Mouse (Mus musculus) neural tube, embryonic 14.5 days (tissue): ENCODE measurements around the gene Cdk1. TPM values are rescaled to one million over a fixed set of nuclear protein-coding genes. Genes with fewer than 3 reads are reported as not detected.
A peak's percentile ranks its signal among the peaks of the same experiment; 100 is the strongest.

Experiments
- ATAC-seq: fragments of 200-750 bp; cut with Nextera tagmentation; 2 replicates; pipeline ENCODE4 v1.8.0; 2017; ENCODE audit warnings: low read depth, mild to moderate bottlenecking, moderate TSS enrichment, moderate library complexity
- H3K27ac ChIP-seq: fragments of 300-500 bp; sonication (generic); 2 replicates; pipeline ENCODE4 v1.5.1; 2014; ENCODE audit warnings: low read depth, mild to moderate bottlenecking, control low read depth, low read length, moderate library complexity, mixed read lengths
- H3K27me3 ChIP-seq: fragments of 300-500 bp; sonication (generic); 2 replicates; pipeline ENCODE4 v1.6.1; 2014; ENCODE audit warnings: low read length; ENCODE audit not compliant: control insufficient read depth, insufficient read depth
- H3K36me3 ChIP-seq: fragments of 300-500 bp; sonication (generic); 2 replicates; pipeline ENCODE4 v1.6.1; 2014; ENCODE audit warnings: low read length, mixed read lengths; ENCODE audit not compliant: control insufficient read depth, insufficient read depth
- H3K4me1 ChIP-seq: fragments of 300-500 bp; sonication (generic); 2 replicates; pipeline ENCODE4 v1.6.1; 2014; ENCODE audit warnings: low read length; ENCODE audit not compliant: control insufficient read depth, insufficient read depth
- H3K4me2 ChIP-seq: fragments of 300-500 bp; sonication (generic); 2 replicates; pipeline ENCODE4 v1.6.1; 2014; ENCODE audit warnings: mild to moderate bottlenecking, low read depth, low read length, control low read depth
- H3K4me3 ChIP-seq: fragments of 300-500 bp; sonication (generic); 2 replicates; pipeline ENCODE4 v1.5.1; 2014; ENCODE audit warnings: low read depth, low read length, control low read depth, mixed read lengths
- H3K9ac ChIP-seq: fragments of 300-500 bp; sonication (generic); replicated peaks from 2 replicates; pipeline ENCODE4 v1.6.1; 2014; ENCODE audit warnings: low read depth, mild to moderate bottlenecking, control low read depth, low read length, mixed read lengths
- H3K9me3 ChIP-seq: fragments of 300-500 bp; sonication (generic); 2 replicates; pipeline ENCODE4 v1.6.1; 2016; ENCODE audit warnings: low read length; ENCODE audit not compliant: control insufficient read depth
- WGBS: fragments of 180-500 bp; shearing (Covaris S2); extraction: QIAGEN DNeasy Blood & Tissue Kit; methylation state at CpG from one replicate; pipeline ENCODE4 v1.1.7; 2014; 5-methylcytosine and 5-hydroxymethylcytosine counted together
- polyA plus RNA-seq: library from polyadenylated mRNA; unstranded; fragments of >200 nt; fragmentation: Nextera tagmentation; extraction: Ambion mirVana; gene quantifications from 2 replicates; pipeline ENCODE4 v1.2.1, GENCODE M21; 2014

The Cdk1 gene
- 30.0 and 47.0 TPM in 2 replicates for polyA plus RNA-seq

GRCm38 (mm10) chr10:69352212-69353085 lies at the start of gene Cdk1:
Cdk1 (minus strand) TSS chr10:69352938.
- H3K27ac ChIP-seq = no peak within 1 kb of the TSS; the same call in 1 of the 2 replicates
- H3K36me3 ChIP-seq = no peaks in the 10 kb centered on the region
- H3K9ac ChIP-seq = peak within 1 kb of the TSS; percentile 44
- ATAC-seq = peak; percentile 98
- under 1% methylated on average over 49 of the region's 51 CpGs for WGBS
- no peaks in the 10 kb centered on the region for H3K9me3 ChIP-seq
- peaks cover 8% of the 10 kb centered on the region for H3K4me1 ChIP-seq
- peak within 1 kb of the TSS; percentile 48 for H3K4me3 ChIP-seq
- H3K27me3 ChIP-seq = no peaks in the 10 kb centered on the region
- H3K4me2 ChIP-seq = peak within 1 kb of the TSS; percentile 97

- 5% methylated on average over 17 of the region's 17 CpGs for WGBS
- Histone ChIP-seq H3K27ac (no peak overlapping the region), H3K27me3 (peaks cover 20% of the 10 kb centered on the region), H3K9ac (no peak overlapping the region), H3K36me3 (no peaks in the 10 kb centered on the region), H3K9me3 (no peaks in the 10 kb centered on the region), H3K4me2 (peak overlapping the region; percentile 100), H3K4me1 (peaks cover 25% of the 10 kb centered on the region), H3K4me3 (peak overlapping the region; percentile 61)
- ATAC-seq = no peak
Measured at GRCm38 (mm10) chr10:69399814-69400385, 47.2 kb upstream of the Cdk1 start.

GRCm38 (mm10) chr10:69398763-69399590 lies 46.2 kb upstream of the Cdk1 start, which contains the start of gene Ank3:
Ank3 (plus strand) TSS chr10:69398773.
- no peaks in the 10 kb centered on the region for H3K36me3 ChIP-seq
- WGBS = under 1% methylated on average over 69 of the region's 77 CpGs
- peak within 1 kb of the TSS; percentile 100 for H3K4me2 ChIP-seq
- peak; percentile 61; the same call in 1 of the 2 replicates for ATAC-seq
- H3K27ac ChIP-seq = no peak within 1 kb of the TSS
- peaks cover 20% of the 10 kb centered on the region for H3K27me3 ChIP-seq
- peak within 1 kb of the TSS; percentile 46 for H3K9ac ChIP-seq
- H3K4me3 ChIP-seq = peak within 1 kb of the TSS; percentile 61
- H3K9me3 ChIP-seq = no peaks in the 10 kb centered on the region
- peaks cover 25% of the 10 kb centered on the region for H3K4me1 ChIP-seq

- Histone ChIP-seq H3K9ac (peak overlapping the region; percentile 46), H3K4me2 (peak overlapping the region; percentile 100), H3K9me3 (no peaks in the 10 kb centered on the region), H3K36me3 (no peaks in the 10 kb centered on the region), H3K4me1 (peaks cover 25% of the 10 kb centered on the region), H3K27ac (no peak overlapping the region), H3K4me3 (peak overlapping the region; percentile 61), H3K27me3 (peaks cover 20% of the 10 kb centered on the region)
- ATAC-seq = peak; percentile 52; the same call in 1 of the 2 replicates
- WGBS = 2% methylated on average over 26 of the region's 26 CpGs
Measured at GRCm38 (mm10) chr10:69398197-69398762, 45.5 kb upstream of the Cdk1 start.

GRCm38 (mm10) chr10:69389511-69389910 lies 36.8 kb upstream of the Cdk1 start:
- Histone ChIP-seq H3K36me3 (no peaks in the 10 kb centered on the region), H3K27ac (no peak overlapping the region), H3K9me3 (no peaks in the 10 kb centered on the region), H3K27me3 (no peaks in the 10 kb centered on the region), H3K9ac (no peak overlapping the region), H3K4me2 (no peak overlapping the region), H3K4me3 (no peak overlapping the region), H3K4me1 (no peaks in the 10 kb centered on the region)
- ATAC-seq = no peak
- WGBS = 87% methylated on average over 4 of the region's 4 CpGs

- no peak overlapping the region for H3K9ac ChIP-seq
- H3K4me3 ChIP-seq = no peak overlapping the region
- WGBS = 77% methylated on average over 8 of the region's 8 CpGs
- no peak for ATAC-seq
- H3K36me3 ChIP-seq = no peaks in the 10 kb centered on the region
- H3K4me1 ChIP-seq = no peaks in the 10 kb centered on the region
- H3K27ac ChIP-seq = no peak overlapping the region
- no peak overlapping the region for H3K4me2 ChIP-seq
- H3K9me3 ChIP-seq = no peaks in the 10 kb centered on the region
- no peaks in the 10 kb centered on the region for H3K27me3 ChIP-seq
Measured at GRCm38 (mm10) chr10:69386767-69387166, 34.0 kb upstream of the Cdk1 start.

GRCm38 (mm10) chr10:69385136-69385535 lies 32.4 kb upstream of the Cdk1 start:
- WGBS = 93% methylated on average over 8 of the region's 8 CpGs
- H3K9ac ChIP-seq = no peak overlapping the region
- H3K4me3 ChIP-seq = no peak overlapping the region
- no peak overlapping the region for H3K27ac ChIP-seq
- H3K27me3 ChIP-seq = no peaks in the 10 kb centered on the region
- no peak for ATAC-seq
- H3K4me1 ChIP-seq = no peaks in the 10 kb centered on the region
- no peaks in the 10 kb centered on the region for H3K9me3 ChIP-seq
- no peaks in the 10 kb centered on the region for H3K36me3 ChIP-seq
- H3K4me2 ChIP-seq = no peak overlapping the region

- Histone ChIP-seq H3K9ac (no peak overlapping the region), H3K4me2 (no peak overlapping the region), H3K27ac (no peak overlapping the region), H3K27me3 (no peaks in the 10 kb centered on the region), H3K4me3 (no peak overlapping the region), H3K4me1 (no peaks in the 10 kb centered on the region), H3K36me3 (no peaks in the 10 kb centered on the region), H3K9me3 (no peaks in the 10 kb centered on the region)
- ATAC-seq = no peak
- WGBS = 85% methylated on average over 11 of the region's 11 CpGs
Measured at GRCm38 (mm10) chr10:69384640-69385039, 31.9 kb upstream of the Cdk1 start.
